Mouse (Mus musculus): Measurements from ENCODE around the gene Armcx6.
"Not testable (repeated sequence)": the region's sequence is repeated elsewhere in the genome, so short reads cannot be mapped to it uniquely, and the experiment has no call there.

Gene Armcx6

DNA sequence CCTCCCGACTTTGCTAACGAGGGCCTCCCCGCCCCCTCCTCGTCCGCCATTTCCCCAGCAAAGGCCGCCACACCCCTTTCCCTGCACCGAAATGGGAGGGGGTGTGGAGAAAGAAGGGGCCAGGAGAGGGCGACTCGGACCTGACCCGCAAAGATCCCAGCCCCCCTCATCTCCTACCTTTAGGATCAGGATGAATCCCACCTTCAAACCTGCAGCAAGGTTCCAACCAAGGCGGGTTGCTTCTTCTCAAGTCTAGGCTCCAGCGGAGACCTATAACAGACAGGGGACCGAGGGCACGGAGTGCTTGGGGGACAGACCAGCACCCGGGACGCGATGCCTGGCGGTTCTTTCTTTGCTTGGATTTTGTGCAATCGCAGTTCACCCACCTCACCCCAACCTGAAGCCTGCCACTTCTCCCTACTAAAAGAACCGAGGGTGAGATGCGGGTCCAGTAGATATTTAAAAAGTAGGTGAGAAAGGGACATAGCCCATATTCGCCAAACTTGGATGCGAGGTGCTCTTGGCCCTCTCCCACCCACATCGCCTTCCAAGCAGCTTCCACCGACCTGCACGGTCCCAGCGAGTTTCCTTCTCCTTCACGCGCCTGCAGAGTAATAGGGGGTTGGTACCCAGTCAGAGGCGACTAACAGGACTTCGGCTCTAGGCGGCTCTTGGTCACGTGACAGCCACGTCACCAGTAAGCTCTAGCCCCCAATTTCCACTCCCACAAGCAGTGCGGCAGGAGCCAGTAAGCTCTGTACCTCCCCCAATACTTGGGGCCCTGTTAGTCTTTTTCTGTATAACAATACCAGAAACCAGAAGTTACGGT lies at the start of gene Armcx6:
Gene Armcx6 (minus strand): TSS at position 654 of the 829 bp plus-strand sequence.
- peak; percentile 70 for DNase-seq (ENCODE audit: low read depth, low spot score)

GRCm38 (mm10) chrX:134787728-134788127 lies 36.5 kb upstream of the Armcx6 start:
- no peak for DNase-seq (ENCODE audit: low read depth, low spot score)

GRCm38 (mm10) chrX:134763428-134764198 lies 12.4 kb upstream of the Armcx6 start:
- DNase-seq (ENCODE audit: low read depth, low spot score): not testable (repeated sequence)

GRCm38 (mm10) chrX:134757293-134757995 lies 6.2 kb upstream of the Armcx6 start:
- no peak for DNase-seq (ENCODE audit: low read depth, low spot score)

- peak; percentile 90 for DNase-seq (ENCODE audit: low read depth, low spot score)
Measured at GRCm38 (mm10) chrX:134756434-134757292, 5.4 kb upstream of the Armcx6 start, which contains the start of gene Armcx3. Gene Armcx3, plus strand, starts transcription at chrX:134756595.

DNA sequence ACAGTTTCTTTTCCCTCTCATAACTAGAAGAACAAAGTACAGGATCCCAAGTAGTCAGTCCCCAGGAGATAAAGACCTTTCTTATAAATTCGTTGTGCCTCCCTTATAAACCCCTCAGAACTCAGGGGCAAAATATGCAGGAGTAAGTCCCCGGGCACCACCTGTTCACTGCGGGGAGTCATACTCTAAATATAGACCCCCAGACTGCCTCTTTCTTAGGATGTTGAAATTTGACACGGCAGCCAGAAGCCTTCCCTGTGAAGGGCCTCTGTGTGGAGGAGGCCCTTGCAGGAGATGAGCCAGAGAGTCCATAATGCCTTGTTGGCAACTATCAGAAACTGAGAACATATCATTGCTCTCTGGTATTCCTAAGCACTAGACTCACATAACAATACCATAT lies 1.4 kb upstream of the Armcx6 start:
- no peak for DNase-seq (ENCODE audit: low read depth, low spot score)

- DNase-seq (ENCODE audit: low read depth, low spot score): no peak
Measured at GRCm38 (mm10) chrX:134751910-134752309, 693 bp upstream of the Armcx6 start.

GRCm38 (mm10) chrX:134746459-134746858 lies 4.8 kb downstream of the Armcx6 start:
- peak; percentile 72 for DNase-seq (ENCODE audit: low read depth, low spot score)

DNA sequence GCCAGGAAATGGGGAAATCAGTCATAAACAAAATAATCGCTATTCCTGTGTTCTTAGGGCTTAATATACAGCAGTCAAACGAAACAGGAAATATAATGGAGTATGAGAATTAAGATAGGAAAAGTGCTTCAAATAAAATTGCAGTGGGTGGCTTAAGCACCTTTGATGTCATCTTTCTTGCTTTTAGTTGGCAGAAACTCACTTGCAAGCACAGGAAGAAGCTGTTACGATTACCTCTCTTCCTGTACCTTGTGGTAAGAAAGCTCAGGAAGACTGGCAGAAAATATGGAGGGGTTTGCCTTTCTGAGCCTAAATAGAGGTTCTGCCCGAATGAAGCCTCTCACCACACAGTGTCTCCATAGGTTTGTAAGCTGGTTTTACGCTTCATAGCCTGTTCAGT lies 9.4 kb downstream of the Armcx6 start:
- no peak for DNase-seq (ENCODE audit: low read depth, low spot score)

DNA sequence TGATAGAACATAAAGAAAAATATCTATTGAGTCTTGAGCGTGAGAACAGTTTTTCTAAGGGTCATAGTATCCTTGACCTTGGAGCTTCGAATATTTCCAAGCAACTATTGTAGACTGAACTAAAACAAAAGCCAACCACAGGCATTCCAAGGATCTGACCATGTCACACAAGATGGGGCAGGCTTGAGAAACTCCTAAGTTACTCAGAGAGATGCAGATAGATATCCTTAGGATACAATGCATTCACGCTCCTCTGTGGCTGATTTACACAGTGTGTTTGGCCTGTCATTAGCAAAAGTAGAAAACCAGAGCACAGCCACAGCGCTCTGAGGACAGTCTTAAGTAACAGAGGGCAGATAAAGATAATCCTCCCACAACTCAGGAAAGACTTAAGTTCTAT lies 12.1 kb downstream of the Armcx6 start:
- DNase-seq (ENCODE audit: low read depth, low spot score): no peak

- DNase-seq (ENCODE audit: low read depth, low spot score): no peak
Measured at GRCm38 (mm10) chrX:134737796-134738195, 13.4 kb downstream of the Armcx6 start.

GRCm38 (mm10) chrX:134729778-134730177 lies 21.4 kb downstream of the Armcx6 start:
- peak; percentile 46 for DNase-seq (ENCODE audit: low read depth, low spot score)

DNA sequence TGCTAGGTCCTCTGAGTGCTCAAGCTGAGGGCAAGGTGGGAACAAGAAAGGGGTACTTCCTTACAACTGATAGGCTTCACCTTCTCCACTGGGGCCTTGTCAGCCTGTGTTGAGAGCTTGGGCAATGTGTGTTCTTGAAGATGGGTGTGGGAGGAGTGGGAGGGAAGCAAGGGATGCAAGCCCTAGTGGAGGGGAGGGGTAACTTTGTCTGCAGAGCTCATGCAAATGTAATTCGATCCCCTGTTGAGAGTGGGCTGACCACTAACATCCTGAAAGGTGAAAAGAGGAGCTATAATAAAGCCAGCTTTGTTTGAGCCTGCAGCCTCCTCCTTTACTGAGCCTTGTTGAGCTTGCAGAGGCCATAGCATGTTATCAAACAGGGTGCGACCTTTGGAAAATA lies 27.5 kb downstream of the Armcx6 start:
- peak; percentile 15 for DNase-seq (ENCODE audit: low read depth, low spot score)

- peak; percentile 83 for DNase-seq (ENCODE audit: low read depth, low spot score)
Measured at GRCm38 (mm10) chrX:134718524-134718923, 32.7 kb downstream of the Armcx6 start.

GRCm38 (mm10) chrX:134717752-134718308 lies 33.4 kb downstream of the Armcx6 start, which contains the start of gene Armcx1:
Gene Armcx1, plus strand, starts transcription at chrX:134717963.
- peak; percentile 87 for DNase-seq (ENCODE audit: low read depth, low spot score)

DNA sequence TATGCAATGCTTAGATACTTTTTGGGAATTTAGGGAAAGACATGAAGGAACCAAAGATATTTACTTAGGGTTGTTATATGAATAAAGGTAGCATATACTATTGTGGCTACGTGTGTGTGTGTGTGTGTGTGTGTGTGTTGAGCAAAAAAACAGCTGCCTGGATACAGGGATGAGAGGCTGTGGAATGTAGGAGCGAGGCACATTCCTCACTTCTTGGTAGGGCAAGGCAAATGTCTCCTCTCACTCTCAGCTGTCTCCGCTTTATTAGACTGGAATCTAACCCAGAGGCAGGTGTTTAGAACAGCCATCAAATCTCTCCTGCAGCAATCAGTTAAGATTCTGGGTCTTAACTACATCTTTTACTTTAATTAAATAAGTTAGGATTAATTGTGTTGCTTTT lies 34.4 kb downstream of the Armcx6 start:
- no peak for DNase-seq (ENCODE audit: low read depth, low spot score)
